Mouse (Mus musculus): ENCODE measurements at regions not wholly inside any gene's neighbourhood (a gene's known extent, or its start where the extent isn't known, plus 50 kb on each side); places are given as distances from the start of the nearest gene placed in this dataset.
"Not testable (repeated sequence)": the region's sequence is repeated elsewhere in the genome, so short reads cannot be mapped to it uniquely, and the experiment has no call there.

- Histone ChIP-seq H3K36me3 (ENCODE audit: control insufficient read depth, insufficient read depth, low read length) (no peaks in the 10 kb centered on the region), H3K4me1 (ENCODE audit: control insufficient read depth, insufficient read depth, low read length) (no peaks in the 10 kb centered on the region), H3K27ac (ENCODE audit: low read depth, low read length) (no peak overlapping the region), H3K4me3 (ENCODE audit: low read depth, low read length) (no peak overlapping the region), H3K9me3 (replicated peaks; ENCODE audit: control insufficient read depth, low read length) (no peaks in the 10 kb centered on the region), H3K4me2 (ENCODE audit: low read length) (no peak overlapping the region), H3K9ac (ENCODE audit: low read length) (no peak overlapping the region), H3K27me3 (replicated peaks; ENCODE audit: control insufficient read depth, insufficient read depth, low read length) (no peaks in the 10 kb centered on the region)
- 0 out of 2 replicates have a peak, but pooled peaks have one; percentile 26 for ATAC-seq
- peak; percentile 43 for DNase-seq (ENCODE audit: low spot score)
- 3% methylated on average over 1 of the region's 1 CpGs for WGBS
Measured at GRCm38 (mm10) chr16:23701156-23701555, 180.5 kb upstream of the Masp1 start.

DNA sequence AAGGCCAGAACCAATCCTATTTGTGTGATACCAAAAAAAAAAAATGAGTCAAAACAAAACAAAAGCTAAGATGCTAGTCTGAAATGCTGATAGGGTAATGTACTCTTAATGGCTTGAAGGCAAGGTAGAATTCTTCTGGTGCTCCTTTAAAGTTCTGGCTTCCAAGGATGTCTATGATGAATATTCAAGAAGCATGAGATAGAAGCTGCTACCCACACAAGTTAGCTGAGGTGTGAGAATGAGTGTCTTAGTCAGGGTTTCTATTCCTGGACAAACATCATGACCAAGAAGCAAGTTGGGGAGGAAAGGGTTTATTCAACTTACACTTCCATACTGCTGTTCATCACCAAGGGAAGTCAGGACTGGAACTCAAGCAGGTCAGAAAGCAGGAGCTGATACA is 173.6 kb upstream of the Masp1 start:
- not testable (repeated sequence) for H3K27ac ChIP-seq (ENCODE audit: low read depth, low read length); H3K4me1 ChIP-seq (ENCODE audit: control insufficient read depth, insufficient read depth, low read length); DNase-seq (ENCODE audit: low spot score); H3K36me3 ChIP-seq (ENCODE audit: control insufficient read depth, insufficient read depth, low read length); H3K4me2 ChIP-seq (ENCODE audit: low read length); H3K9me3 ChIP-seq (replicated peaks; ENCODE audit: control insufficient read depth, low read length); H3K4me3 ChIP-seq (ENCODE audit: low read depth, low read length); H3K9ac ChIP-seq (ENCODE audit: low read length); H3K27me3 ChIP-seq (replicated peaks; ENCODE audit: control insufficient read depth, insufficient read depth, low read length); ATAC-seq

GRCm38 (mm10) chr16:23690061-23690460 is 169.4 kb upstream of the Masp1 start:
- H3K4me1 ChIP-seq (ENCODE audit: control insufficient read depth, insufficient read depth, low read length), result no peaks in the 10 kb centered on the region

GRCm38 (mm10) chr16:23686783-23687182 is 166.2 kb upstream of the Masp1 start:
- Histone ChIP-seq H3K27ac (ENCODE audit: low read depth, low read length) (no peak overlapping the region), H3K36me3 (ENCODE audit: control insufficient read depth, insufficient read depth, low read length) (no peaks in the 10 kb centered on the region), H3K4me2 (ENCODE audit: low read length) (no peak overlapping the region), H3K4me1 (ENCODE audit: control insufficient read depth, insufficient read depth, low read length) (no peaks in the 10 kb centered on the region), H3K9me3 (replicated peaks; ENCODE audit: control insufficient read depth, low read length) (no peaks in the 10 kb centered on the region), H3K4me3 (ENCODE audit: low read depth, low read length) (no peak overlapping the region), H3K9ac (ENCODE audit: low read length) (no peak overlapping the region), H3K27me3 (replicated peaks; ENCODE audit: control insufficient read depth, insufficient read depth, low read length) (no peaks in the 10 kb centered on the region)
- 86% methylated on average over 8 of the region's 8 CpGs for WGBS
- DNase-seq (ENCODE audit: low spot score) (no peak), ATAC-seq (no peak)

More at GRCm38 (mm10) chr16:23690061-23690460, 169.4 kb upstream of the Masp1 start:
- Histone ChIP-seq H3K27me3 (replicated peaks; ENCODE audit: control insufficient read depth, insufficient read depth, low read length) (no peaks in the 10 kb centered on the region), H3K4me3 (ENCODE audit: low read depth, low read length) (no peak overlapping the region), H3K27ac (ENCODE audit: low read depth, low read length) (no peak overlapping the region), H3K9me3 (replicated peaks; ENCODE audit: control insufficient read depth, low read length) (no peaks in the 10 kb centered on the region), H3K4me2 (ENCODE audit: low read length) (no peak overlapping the region), H3K9ac (ENCODE audit: low read length) (no peak overlapping the region), H3K36me3 (ENCODE audit: control insufficient read depth, insufficient read depth, low read length) (no peaks in the 10 kb centered on the region)
- ATAC-seq (no peak), DNase-seq (ENCODE audit: low spot score) (no peak)
- WGBS, result 95% methylated on average over 2 of the region's 2 CpGs

DNA sequence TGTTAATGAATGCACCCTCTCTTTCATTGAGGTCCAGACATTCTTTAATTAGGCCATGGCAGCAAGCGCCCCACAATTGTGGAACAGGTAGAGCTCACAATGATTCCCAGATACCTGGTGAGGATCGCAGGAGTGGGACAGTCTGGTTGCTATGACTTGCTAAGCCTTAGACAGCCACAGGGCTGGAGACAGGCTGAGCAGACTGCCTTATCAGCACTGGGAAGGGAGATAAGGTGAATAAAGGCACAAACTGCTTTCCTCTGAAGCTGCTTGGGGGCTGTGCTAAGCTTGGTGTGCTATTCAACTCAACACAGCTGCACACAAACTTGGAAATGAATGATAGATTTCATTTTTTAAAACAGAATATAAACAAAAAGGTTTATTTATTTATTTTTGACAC is 159.8 kb upstream of the Masp1 start:
- no peak overlapping the region for H3K4me2 ChIP-seq (ENCODE audit: low read length)
- 33% methylated on average over 2 of the region's 2 CpGs for WGBS
- no peaks in the 10 kb centered on the region for H3K4me1 ChIP-seq (ENCODE audit: control insufficient read depth, insufficient read depth, low read length)
- H3K9me3 ChIP-seq (replicated peaks; ENCODE audit: control insufficient read depth, low read length), result no peaks in the 10 kb centered on the region
- ATAC-seq, result no peak
- H3K9ac ChIP-seq (ENCODE audit: low read length), result no peak overlapping the region
- DNase-seq (ENCODE audit: low spot score), result no peak
- H3K36me3 ChIP-seq (ENCODE audit: control insufficient read depth, insufficient read depth, low read length), result no peaks in the 10 kb centered on the region
- H3K4me3 ChIP-seq (ENCODE audit: low read depth, low read length), result no peak overlapping the region
- H3K27me3 ChIP-seq (replicated peaks; ENCODE audit: control insufficient read depth, insufficient read depth, low read length), result no peaks in the 10 kb centered on the region
- no peak overlapping the region for H3K27ac ChIP-seq (ENCODE audit: low read depth, low read length)

DNA sequence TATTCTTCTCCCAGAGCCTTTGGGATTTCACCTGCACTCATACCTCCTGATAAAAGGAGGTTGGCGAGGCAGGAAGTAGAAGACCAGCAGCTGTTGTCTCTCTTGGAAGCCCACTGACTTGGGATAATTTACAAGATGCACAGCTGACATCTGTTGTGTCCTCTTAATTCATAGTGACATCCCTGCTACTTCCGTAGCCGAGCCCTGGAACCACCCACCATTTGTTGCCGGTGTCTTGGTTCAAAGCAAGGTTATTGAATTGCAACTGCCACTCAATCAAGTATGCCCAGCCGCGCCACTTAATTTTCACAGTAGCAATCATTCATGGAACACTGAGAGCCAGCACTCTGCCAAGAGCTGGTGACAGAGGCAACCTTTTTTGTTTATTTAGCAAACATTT is 151.8 kb upstream of the Masp1 start:
- 55% methylated on average over 6 of the region's 6 CpGs for WGBS
- H3K27me3 ChIP-seq (replicated peaks; ENCODE audit: control insufficient read depth, insufficient read depth, low read length), result no peaks in the 10 kb centered on the region
- H3K4me2 ChIP-seq (ENCODE audit: low read length), result no peak overlapping the region
- no peaks in the 10 kb centered on the region for H3K9me3 ChIP-seq (replicated peaks; ENCODE audit: control insufficient read depth, low read length)
- no peaks in the 10 kb centered on the region for H3K36me3 ChIP-seq (ENCODE audit: control insufficient read depth, insufficient read depth, low read length)
- H3K27ac ChIP-seq (ENCODE audit: low read depth, low read length), result no peak overlapping the region
- DNase-seq (ENCODE audit: low spot score), result no peak
- 0 out of 2 replicates have a peak, but pooled peaks cover 2% of the 10 kb centered on the region for H3K4me1 ChIP-seq (ENCODE audit: control insufficient read depth, insufficient read depth, low read length)
- no peak overlapping the region for H3K9ac ChIP-seq (ENCODE audit: low read length)
- no peak overlapping the region for H3K4me3 ChIP-seq (ENCODE audit: low read depth, low read length)
- ATAC-seq, result no peak

DNA sequence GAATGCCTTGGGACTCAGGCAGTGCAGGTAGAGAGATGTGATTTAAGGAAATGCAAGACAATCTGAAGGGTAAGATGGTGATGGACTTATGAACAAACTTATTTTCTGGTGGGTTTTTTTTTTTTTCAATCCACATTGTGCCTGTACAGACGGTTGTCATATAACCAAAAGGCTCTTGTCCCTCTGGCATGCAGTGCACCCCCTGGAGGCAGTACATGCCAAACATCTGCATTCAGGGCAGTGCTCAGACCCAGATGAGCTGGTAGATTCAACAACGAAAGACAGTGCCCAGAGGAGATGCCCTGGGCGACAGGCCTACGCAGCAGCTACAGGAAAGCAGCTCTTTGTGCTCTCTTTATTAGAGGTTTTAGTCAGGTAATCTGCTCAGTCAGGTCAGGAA is 149.5 kb upstream of the Masp1 start:
- ATAC-seq (no peak), DNase-seq (ENCODE audit: low spot score) (no peak)
- Histone ChIP-seq H3K4me2 (ENCODE audit: low read length) (no peak overlapping the region), H3K4me3 (ENCODE audit: low read depth, low read length) (no peak overlapping the region), H3K27me3 (replicated peaks; ENCODE audit: control insufficient read depth, insufficient read depth, low read length) (no peaks in the 10 kb centered on the region), H3K9me3 (replicated peaks; ENCODE audit: control insufficient read depth, low read length) (no peaks in the 10 kb centered on the region), H3K27ac (ENCODE audit: low read depth, low read length) (no peak overlapping the region), H3K4me1 (ENCODE audit: control insufficient read depth, insufficient read depth, low read length) (0 out of 2 replicates have a peak, but pooled peaks cover 2% of the 10 kb centered on the region), H3K9ac (ENCODE audit: low read length) (no peak overlapping the region), H3K36me3 (ENCODE audit: control insufficient read depth, insufficient read depth, low read length) (no peaks in the 10 kb centered on the region)
- WGBS, result 52% methylated on average over 4 of the region's 4 CpGs

GRCm38 (mm10) chr16:23669651-23670050 is 149.0 kb upstream of the Masp1 start:
- no peaks in the 10 kb centered on the region for H3K27me3 ChIP-seq (replicated peaks; ENCODE audit: control insufficient read depth, insufficient read depth, low read length)

More at GRCm38 (mm10) chr16:23669651-23670050, 149.0 kb upstream of the Masp1 start:
- H3K9ac ChIP-seq (ENCODE audit: low read length), result no peak overlapping the region
- H3K4me1 ChIP-seq (ENCODE audit: control insufficient read depth, insufficient read depth, low read length), result 0 out of 2 replicates have a peak, but pooled peaks cover 2% of the 10 kb centered on the region
- ATAC-seq (no peak), DNase-seq (ENCODE audit: low spot score) (no peak)
- 93% methylated on average over 4 of the region's 4 CpGs for WGBS
- H3K4me3 ChIP-seq (ENCODE audit: low read depth, low read length), result no peak overlapping the region
- no peaks in the 10 kb centered on the region for H3K9me3 ChIP-seq (replicated peaks; ENCODE audit: control insufficient read depth, low read length)
- H3K36me3 ChIP-seq (ENCODE audit: control insufficient read depth, insufficient read depth, low read length), result no peaks in the 10 kb centered on the region
- no peak overlapping the region for H3K27ac ChIP-seq (ENCODE audit: low read depth, low read length)
- no peak overlapping the region for H3K4me2 ChIP-seq (ENCODE audit: low read length)
